ENCODE assay signal across 26 mouse cellular contexts in the genomic region with DNA sequence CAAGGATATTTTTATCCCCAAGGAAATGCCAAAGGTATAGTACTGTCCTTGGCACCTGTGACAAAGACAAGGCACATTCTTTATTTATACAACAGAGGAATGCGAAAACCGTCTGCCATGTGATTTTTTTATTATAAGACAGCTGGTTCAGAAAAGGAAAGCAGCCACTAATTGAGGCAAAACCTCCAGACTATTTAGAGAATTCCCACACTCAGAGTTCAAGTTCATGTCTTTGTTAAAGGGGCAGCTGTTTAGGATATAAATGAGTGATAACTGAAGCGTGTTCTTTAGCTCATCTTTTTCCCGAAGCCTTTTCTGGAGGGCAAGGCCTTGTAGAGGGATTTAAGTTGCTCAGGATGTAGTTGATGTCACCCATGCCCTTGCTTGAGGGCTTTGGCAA.
"Had no signal": no experiment of that assay in that cellular context is flagged by ENCODE, and none has a peak within 500 bp of the region (broad histone marks: within the 10 kb centered on the region; RNA-seq: fewer than 3 reads in every experiment).

No protein-coding gene starts in this region.

- DNase-seq: gastrocnemius, postnatal 14 days; gastrocnemius, postnatal 36 days; heart, adult 11 months; heart, adult 2 months; heart, postnatal 14 days; heart, postnatal 36 days; kidney, adult 11 months; kidney, adult 2 months; kidney, adult 9 months; kidney, postnatal 14 days; kidney, postnatal 36 days; layer of hippocampus, adult 9-11 months; layer of hippocampus, postnatal 36 days; left cerebral cortex, postnatal 4 days had no signal

- H3K36me3 ChIP-seq: heart, embryonic 13.5 days; heart, embryonic 15.5 days; hindbrain, embryonic 13.5 days; hindbrain, embryonic 15.5 days; kidney, embryonic 15.5 days; limb, embryonic 12.5 days; limb, embryonic 15.5 days; liver, embryonic 12.5 days had no signal

- ATAC-seq: hindbrain, postnatal 0 days; intestine, embryonic 16.5 days; liver, embryonic 12.5 days had no signal

- H3K27me3 ChIP-seq: heart, embryonic 13.5 days; heart, embryonic 15.5 days; hindbrain, embryonic 13.5 days; hindbrain, embryonic 15.5 days; kidney, embryonic 15.5 days; limb, embryonic 12.5 days; limb, embryonic 15.5 days; liver, embryonic 12.5 days had no signal

- H3K4me3 ChIP-seq: heart, adult 2 months; heart, embryonic 13.5 days; heart, embryonic 15.5 days; hindbrain, embryonic 13.5 days; hindbrain, embryonic 15.5 days; kidney, embryonic 15.5 days; limb, embryonic 12.5 days; limb, embryonic 15.5 days; liver, embryonic 12.5 days had no signal

- H3K4me2 ChIP-seq: heart, embryonic 11.5 days; heart, embryonic 13.5 days; heart, embryonic 15.5 days; hindbrain, embryonic 13.5 days; hindbrain, embryonic 15.5 days; kidney, embryonic 15.5 days; limb, embryonic 12.5 days; limb, embryonic 15.5 days; liver, embryonic 12.5 days had no signal

- H3K9me3 ChIP-seq: heart, embryonic 13.5 days; heart, embryonic 15.5 days; hindbrain, embryonic 13.5 days; hindbrain, embryonic 15.5 days; kidney, embryonic 15.5 days; limb, embryonic 12.5 days; limb, embryonic 15.5 days; liver, embryonic 12.5 days had no signal

- H3K27ac ChIP-seq: heart, adult 2 months; heart, embryonic 13.5 days; heart, embryonic 15.5 days; hindbrain, embryonic 13.5 days; hindbrain, embryonic 15.5 days; hindbrain, postnatal 0 days; kidney, embryonic 15.5 days; limb, embryonic 12.5 days; limb, embryonic 15.5 days; liver, embryonic 12.5 days; liver, embryonic 14.5 days had no signal

- H3K4me1 ChIP-seq: heart, embryonic 15.5 days; hindbrain, embryonic 13.5 days; hindbrain, embryonic 15.5 days; limb, embryonic 15.5 days; liver, embryonic 12.5 days had no signal

- H3K9ac ChIP-seq: heart, embryonic 13.5 days; heart, embryonic 15.5 days; hindbrain, embryonic 13.5 days; hindbrain, embryonic 15.5 days; kidney, embryonic 15.5 days; limb, embryonic 12.5 days; limb, embryonic 15.5 days; liver, embryonic 12.5 days; liver, embryonic 14.5 days had no signal
